Mouse (Mus musculus): ENCODE data around the gene Gm45234.

- TF ChIP-seq CTCF (IDR thresholded peaks at IDR 0.05; ENCODE audit: low read depth), result no peak
- TF ChIP-seq EP300 (optimal IDR thresholded peaks at IDR 0.05), result no peak
Measured at GRCm38 (mm10) chr6:124704417-124704816, 51.4 kb downstream of the Gm45234 start.
